Mouse (Mus musculus) MEL (cell line): ENCODE data around the gene Slc26a11. TPM values are rescaled to one million over a fixed set of nuclear protein-coding genes. Genes with fewer than 3 reads are reported as not detected.
A peak's percentile ranks its signal among the peaks of the same experiment; 100 is the strongest.

Experiments
- DNase-seq: peaks from one replicate; pipeline ENCODE4 v3.0.0; 2011; ENCODE audit warnings: low read depth, low spot score
- H3K27ac ChIP-seq: 2 replicates; pipeline ENCODE4 v1.5.1; 2012; ENCODE audit warnings: low read depth, mild to moderate bottlenecking, control low read depth, low read length, moderate library complexity; ENCODE audit not compliant: control insufficient read depth
- H3K27me3 ChIP-seq, 2 experiments: fragments of 150-350 bp in 1 of 2; sonication (generic) in 1 of 2; 2 replicates each; pipeline ENCODE4 v1.6.1; 2012; ENCODE audit warnings: low read length in 2 of 2, mild to moderate bottlenecking in 2 of 2, improper control_type of control experiment in 1 of 2, moderate library complexity in 1 of 2; ENCODE audit not compliant: insufficient read depth in 2 of 2, control insufficient read depth in 1 of 2
- H3K36me3 ChIP-seq, 2 experiments: 2 replicates each; pipeline ENCODE4 v1.6.1; 2012 to 2014; ENCODE audit warnings: low read length in 2 of 2, improper control_type of control experiment in 1 of 2, inconsistent platforms in 1 of 2, mild to moderate bottlenecking in 1 of 2; ENCODE audit not compliant: insufficient read depth in 2 of 2, control insufficient read depth in 1 of 2
- H3K4me1 ChIP-seq, 2 experiments: fragments of 150-350 bp in 1 of 2; sonication (generic) in 1 of 2; 2 replicates each; pipeline ENCODE4 v1.6.1; 2012; ENCODE audit warnings: low read length in 2 of 2, improper control_type of control experiment in 1 of 2, mild to moderate bottlenecking in 1 of 2; ENCODE audit not compliant: insufficient read depth in 2 of 2, control insufficient read depth in 1 of 2
- H3K4me3 ChIP-seq, 2 experiments: fragments of 150-350 bp in 1 of 2; sonication (generic) in 1 of 2; 2 replicates each; pipeline ENCODE4 v1.5.1; 2012; ENCODE audit warnings: low read depth in 2 of 2, low read length in 2 of 2, mild to moderate bottlenecking in 2 of 2, moderate library complexity in 2 of 2, control low read depth in 1 of 2, improper control_type of control experiment in 1 of 2; ENCODE audit not compliant: control insufficient read depth in 1 of 2, insufficient read depth in 1 of 2
- H3K79me2 ChIP-seq: 2 replicates; pipeline ENCODE4 v1.6.1; 2012; ENCODE audit warnings: mild to moderate bottlenecking, low read length, moderate library complexity; ENCODE audit not compliant: control insufficient read depth, poor library complexity, insufficient read depth
- H3K9ac ChIP-seq: 2 replicates; pipeline ENCODE4 v1.6.1; 2012; ENCODE audit warnings: low read depth, mild to moderate bottlenecking, control low read depth, low read length, moderate library complexity; ENCODE audit not compliant: control insufficient read depth, poor library complexity, severe bottlenecking
- H3K9me3 ChIP-seq: fragments of 150-350 bp; sonication (generic); replicated peaks from 2 replicates; pipeline ENCODE4 v1.6.1; 2012; ENCODE audit warnings: mild to moderate bottlenecking, low read length, improper control_type of control experiment, moderate library complexity; ENCODE audit not compliant: insufficient read depth
- BHLHE40 ChIP-seq: IDR thresholded peaks from 2 replicates; pipeline ENCODE4 v1.6.1; 2012; ENCODE audit warnings: low read depth, mild to moderate bottlenecking, inconsistent platforms, low read length, improper control_type of control experiment, borderline replicate concordance
- CHD2 ChIP-seq: IDR thresholded peaks from 2 replicates; pipeline ENCODE4 v1.6.1; 2011; ENCODE audit warnings: low read length, improper control_type of control experiment
- CTCF ChIP-seq, 3 experiments: IDR thresholded peaks in 2 of 3; conservative IDR thresholded peaks in 1 of 3; 2 replicates each; pipeline ENCODE4 v1.5.1; 2011 to 2012; ENCODE audit warnings: low read length in 3 of 3, low read depth in 2 of 3, mild to moderate bottlenecking in 2 of 3, improper control_type of control experiment in 1 of 3, inconsistent platforms in 1 of 3, mixed read lengths in 1 of 3, moderate library complexity in 1 of 3; ENCODE audit not compliant: control insufficient read depth in 1 of 3, insufficient read depth in 1 of 3, poor library complexity in 1 of 3, severe bottlenecking in 1 of 3
- E2F4 ChIP-seq: IDR thresholded peaks from 2 replicates; pipeline ENCODE4 v1.6.1; 2011; ENCODE audit warnings: low read depth, low read length, improper control_type of control experiment, borderline replicate concordance
- ETS1 ChIP-seq: IDR thresholded peaks from 2 replicates; pipeline ENCODE4 v1.6.1; 2012; ENCODE audit warnings: low read depth, mild to moderate bottlenecking, inconsistent platforms, low read length, improper control_type of control experiment, moderate library complexity
- JUND ChIP-seq: IDR thresholded peaks from 2 replicates; pipeline ENCODE4 v1.6.1; 2011; ENCODE audit warnings: low read depth, mild to moderate bottlenecking, improper control_type of control experiment, low read length
- KAT2A ChIP-seq: conservative IDR thresholded peaks from 2 replicates; pipeline ENCODE4 v1.6.1; 2012; ENCODE audit warnings: low read depth, low read length, improper control_type of control experiment, inconsistent platforms
- MAFK ChIP-seq: IDR thresholded peaks from 2 replicates; pipeline ENCODE4 v1.6.1; 2011; ENCODE audit warnings: low read depth, mild to moderate bottlenecking, low read length, improper control_type of control experiment, borderline replicate concordance
- MAX ChIP-seq: IDR thresholded peaks from 2 replicates; pipeline ENCODE4 v1.6.1; 2011; ENCODE audit warnings: low read length, improper control_type of control experiment
- MAZ ChIP-seq: IDR thresholded peaks from 2 replicates; pipeline ENCODE4 v1.6.1; 2012; ENCODE audit warnings: low read depth, mild to moderate bottlenecking, inconsistent platforms, low read length, improper control_type of control experiment
- MEF2A ChIP-seq: IDR thresholded peaks from 2 replicates; pipeline ENCODE4 v1.6.1; 2014; ENCODE audit warnings: low read depth, mild to moderate bottlenecking, inconsistent platforms, low read length, improper control_type of control experiment; ENCODE audit not compliant: poor library complexity, insufficient replicate concordance, severe bottlenecking; ENCODE audit errors: extremely low read depth
- MXI1 ChIP-seq: IDR thresholded peaks from 2 replicates; pipeline ENCODE4 v1.6.1; 2011; ENCODE audit warnings: mild to moderate bottlenecking, low read depth, low read length, improper control_type of control experiment
- MYC ChIP-seq: IDR thresholded peaks from 2 replicates; pipeline ENCODE4 v1.6.1; 2011; ENCODE audit warnings: low read depth, mild to moderate bottlenecking, low read length, improper control_type of control experiment, moderate library complexity
- POLR2AphosphoS2 ChIP-seq: IDR thresholded peaks from 2 replicates; pipeline ENCODE4 v1.6.1; 2011; ENCODE audit warnings: low read length, improper control_type of control experiment
- POLR2AphosphoS5 ChIP-seq: IDR thresholded peaks from 2 replicates; pipeline ENCODE4 v1.6.1; 2012; ENCODE audit warnings: low read depth, borderline replicate concordance, mild to moderate bottlenecking, inconsistent platforms, low read length, moderate library complexity, mixed read lengths
- RAD21 ChIP-seq: IDR thresholded peaks from 2 replicates; pipeline ENCODE4 v1.6.1; 2011; ENCODE audit warnings: mild to moderate bottlenecking, low read depth, low read length, improper control_type of control experiment
- SIN3A ChIP-seq: IDR thresholded peaks from 2 replicates; pipeline ENCODE4 v1.6.1; 2012; ENCODE audit warnings: low read length, improper control_type of control experiment, inconsistent platforms
- TCF12 ChIP-seq: IDR thresholded peaks from 2 replicates; pipeline ENCODE4 v1.6.1; 2014; ENCODE audit warnings: low read depth, mild to moderate bottlenecking, inconsistent platforms, low read length, improper control_type of control experiment, moderate library complexity
- USF1 ChIP-seq: IDR thresholded peaks from 2 replicates; pipeline ENCODE4 v1.6.1; 2014; ENCODE audit warnings: low read depth, mild to moderate bottlenecking, inconsistent platforms, low read length, improper control_type of control experiment, moderate library complexity
- USF2 ChIP-seq, 2 experiments: IDR thresholded peaks; 2 replicates each; pipeline ENCODE4 v1.6.1; 2011 to 2012; ENCODE audit warnings: improper control_type of control experiment in 2 of 2, low read length in 2 of 2, borderline replicate concordance in 1 of 2, inconsistent platforms in 1 of 2, low read depth in 1 of 2, mild to moderate bottlenecking in 1 of 2; ENCODE audit not compliant: insufficient read depth in 1 of 2
- polyA plus RNA-seq, 2 experiments: library from polyadenylated mRNA; stranded (reverse) in 1 of 2; unstranded in 1 of 2; fragments of >175 nt in 1 of 2; fragments of >200 nt in 1 of 2; gene quantifications; 2 replicates each; pipeline versions ENCODE4 v1.2.1 to v1.2.4; 2012; ENCODE audit warnings: low replicate concordance in 2 of 2, low read depth in 1 of 2; ENCODE audit not compliant: insufficient read length in 2 of 2, insufficient read depth in 1 of 2, missing spikeins in 1 of 2
- total RNA-seq: library from RNA; depleted of rRNA; stranded (reverse); fragments of 300-350 nt; gene quantifications from 2 replicates; pipeline ENCODE4 v1.2.3, GENCODE M21; 2012

Slc26a11 gene
- total and polyA plus RNA-seq, 3 experiments = 0.04 TPM; not detected in 2

GRCm38 (mm10) chr11:119377326-119377725 lies 22.0 kb downstream of the Slc26a11 start:
- H3K36me3 ChIP-seq = no peaks in the 10 kb centered on the region
- H3K79me2 ChIP-seq = no peaks in the 10 kb centered on the region
- H3K9me3 ChIP-seq = no peaks in the 10 kb centered on the region
- H3K4me3 ChIP-seq = no peak overlapping the region
- H3K4me1 ChIP-seq = peaks cover 0 to 19% of the 10 kb centered on the region in 2 experiments; a peak in 2 of 4 replicates
- no peak for DNase-seq
- H3K27ac ChIP-seq = no peak overlapping the region
- no peak for TF ChIP-seq JUND
- TF ChIP-seq, all 39 proteins: peak for 0
- no peaks in the 10 kb centered on the region for H3K27me3 ChIP-seq
- H3K9ac ChIP-seq = no peak overlapping the region

- Histone ChIP-seq H3K4me3 (no peak overlapping the region), H3K27ac (no peak overlapping the region), H3K36me3 (no peaks in the 10 kb centered on the region), H3K9ac (no peak overlapping the region), H3K9me3 (no peaks in the 10 kb centered on the region), H3K79me2 (no peaks in the 10 kb centered on the region), H3K4me1 (peaks cover 0 to 19% of the 10 kb centered on the region in 2 experiments; a peak in 2 of 4 replicates), H3K27me3 (peaks cover 0 to 4% of the 10 kb centered on the region in 2 experiments; a peak in 1 of 4 replicates)
- TF ChIP-seq CTCF (IDR thresholded peaks at IDR 0.05 in 2 of 3, conservative IDR thresholded peaks at IDR 0.05 in 1 of 3; ENCODE audit: control insufficient read depth in 1 of 3, insufficient read depth in 1 of 3, low read depth in 2 of 3, low read length in 3 of 3, poor library complexity in 1 of 3, severe bottlenecking in 1 of 3) (no peak), SIN3A (no peak), USF1 (peak; percentile 45; the same call in 1 of the 2 replicates), TCF12 (no peak), ETS1 (no peak), MEF2A (no peak)
- no peak for DNase-seq
These were observed 23.2 kb downstream of the Slc26a11 start for GRCm38 (mm10) chr11:119378551-119378950.

- TF ChIP-seq RAD21 (no peak), MAZ (no peak), POLR2AphosphoS5 (no peak), USF2 (IDR thresholded peaks at IDR 0.05; ENCODE audit: borderline replicate concordance in 1 of 2, insufficient read depth in 1 of 2, low read depth in 1 of 2, low read length in 2 of 2) (no peak), MYC (no peak), BHLHE40 (no peak), KAT2A (no peak), E2F4 (no peak), POLR2AphosphoS2 (no peak), MAFK (no peak), MAX (no peak), CHD2 (no peak), MXI1 (no peak)
- Histone ChIP-seq H3K4me3 (no peak overlapping the region), H3K79me2 (no peaks in the 10 kb centered on the region), H3K4me1 (peaks cover 3 to 10% of the 10 kb centered on the region in 2 experiments; a peak in 3 of 4 replicates), H3K27me3 (peaks cover 0 to 5% of the 10 kb centered on the region in 2 experiments; a peak in 1 of 4 replicates), H3K36me3 (peaks cover 0 to 3% of the 10 kb centered on the region in 2 experiments; a peak in 1 of 4 replicates), H3K27ac (no peak overlapping the region), H3K9ac (no peak overlapping the region), H3K9me3 (no peaks in the 10 kb centered on the region)
- DNase-seq = no peak
These were observed 26.4 kb downstream of the Slc26a11 start for GRCm38 (mm10) chr11:119381631-119382337.
